Mouse (Mus musculus): ENCODE results near the gene Slc35a5. TPM values are rescaled to one million over a fixed set of nuclear protein-coding genes. Genes with fewer than 3 reads are reported as not detected.

Slc35a5 gene
- polyA plus RNA-seq, 2 experiments: 11.2 to 18.8 TPM

GRCm38 (mm10) chr16:45117200-45117599, 41.3 kb downstream of the Slc35a5 start:
- Histone ChIP-seq H3K4me3 (replicated peaks; ENCODE audit: low read length) (no peak overlapping the region), H3K9ac (ENCODE audit: low read depth, low read length, severe bottlenecking) (no peak overlapping the region), H3K27me3 (ENCODE audit: control insufficient read depth, insufficient read depth, low read length) (no peaks in the 10 kb centered on the region), H3K4me2 (replicated peaks; ENCODE audit: low read depth, low read length, severe bottlenecking) (no peak overlapping the region), H3K36me3 (ENCODE audit: control insufficient read depth, insufficient read depth, low read length) (peaks cover 16% of the 10 kb centered on the region), H3K27ac (replicated peaks; ENCODE audit: low read depth, low read length) (no peak overlapping the region), H3K4me1 (ENCODE audit: control insufficient read depth, insufficient read depth, low read length) (no peaks in the 10 kb centered on the region), H3K9me3 (ENCODE audit: control insufficient read depth, low read length) (no peaks in the 10 kb centered on the region)
- no peak for ATAC-seq (ENCODE audit: low FRiP score, low read depth)
- 91% methylated on average over 3 of the region's 3 CpGs for WGBS
- TF ChIP-seq POLR2A (IDR thresholded peaks at IDR 0.05; ENCODE audit: borderline replicate concordance, extremely low read depth, insufficient read depth, insufficient read length): no peak
- no peak for DNase-seq (ENCODE audit: low spot score)

- Histone ChIP-seq H3K4me2 (replicated peaks; ENCODE audit: low read depth, low read length, severe bottlenecking) (no peak overlapping the region), H3K4me3 (replicated peaks; ENCODE audit: low read length) (no peak overlapping the region), H3K27ac (replicated peaks; ENCODE audit: low read depth, low read length) (no peak overlapping the region), H3K36me3 (ENCODE audit: control insufficient read depth, insufficient read depth, low read length) (no peaks in the 10 kb centered on the region), H3K4me1 (ENCODE audit: control insufficient read depth, insufficient read depth, low read length) (peaks cover 4% of the 10 kb centered on the region; the same call in 1 of the 2 replicates), H3K27me3 (ENCODE audit: control insufficient read depth, insufficient read depth, low read length) (no peaks in the 10 kb centered on the region), H3K9me3 (ENCODE audit: control insufficient read depth, low read length) (no peaks in the 10 kb centered on the region), H3K9ac (ENCODE audit: low read depth, low read length, severe bottlenecking) (no peak overlapping the region)
- ATAC-seq (ENCODE audit: low FRiP score, low read depth) (peak; percentile 67), DNase-seq (ENCODE audit: low spot score) (peak; percentile 79)
- TF ChIP-seq POLR2A (IDR thresholded peaks at IDR 0.05; ENCODE audit: borderline replicate concordance, extremely low read depth, insufficient read depth, insufficient read length): no peak
- 30% methylated on average over 4 of the region's 4 CpGs for WGBS
Observed at GRCm38 (mm10) chr16:45110498-45110897, 48.0 kb downstream of the Slc35a5 start.

DNA sequence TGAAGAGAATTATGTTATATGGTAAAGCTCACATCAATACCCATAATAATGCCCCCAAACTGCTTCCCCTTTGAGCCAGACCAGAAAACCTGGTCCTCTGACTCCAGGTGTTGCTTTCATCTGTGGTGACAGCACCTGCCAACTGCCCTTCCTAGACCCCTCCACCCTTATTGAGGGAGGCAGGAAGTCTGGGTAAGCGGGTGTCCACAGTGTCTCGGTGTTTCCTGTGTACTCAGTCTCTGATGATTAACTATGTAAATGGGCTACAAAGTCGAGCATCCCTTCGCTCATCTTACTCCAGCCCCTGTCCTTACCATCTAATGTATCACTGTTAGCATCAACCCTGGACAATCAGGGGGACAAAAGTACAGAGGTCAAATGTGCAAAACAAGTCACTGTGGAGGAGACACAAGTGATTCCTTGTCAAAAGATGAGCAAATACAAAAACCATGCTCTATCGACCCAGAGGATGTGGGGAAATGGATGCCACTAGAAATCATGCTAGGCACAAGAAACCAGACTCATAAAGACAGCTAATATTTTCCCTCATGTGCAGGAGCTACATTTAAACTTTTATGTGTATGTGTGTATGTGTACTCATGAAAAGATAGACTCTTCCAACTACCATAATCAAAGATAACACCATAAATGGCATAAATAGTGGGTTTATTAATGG, 50.2 kb downstream of the Slc35a5 start:
- Histone ChIP-seq H3K4me2 (replicated peaks; ENCODE audit: low read depth, low read length, severe bottlenecking) (no peak overlapping the region), H3K27me3 (ENCODE audit: control insufficient read depth, insufficient read depth, low read length) (no peaks in the 10 kb centered on the region), H3K27ac (replicated peaks; ENCODE audit: low read depth, low read length) (no peak overlapping the region), H3K9ac (ENCODE audit: low read depth, low read length, severe bottlenecking) (no peak overlapping the region), H3K36me3 (ENCODE audit: control insufficient read depth, insufficient read depth, low read length) (no peaks in the 10 kb centered on the region), H3K9me3 (ENCODE audit: control insufficient read depth, low read length) (no peaks in the 10 kb centered on the region), H3K4me1 (ENCODE audit: control insufficient read depth, insufficient read depth, low read length) (peaks cover 4% of the 10 kb centered on the region; the same call in 1 of the 2 replicates), H3K4me3 (replicated peaks; ENCODE audit: low read length) (no peak overlapping the region)
- TF ChIP-seq POLR2A (IDR thresholded peaks at IDR 0.05; ENCODE audit: borderline replicate concordance, extremely low read depth, insufficient read depth, insufficient read length): no peak
- ATAC-seq (ENCODE audit: low FRiP score, low read depth): no peak
- no peak for DNase-seq (ENCODE audit: low spot score)
- 72% methylated on average over 5 of the region's 5 CpGs for WGBS

DNA sequence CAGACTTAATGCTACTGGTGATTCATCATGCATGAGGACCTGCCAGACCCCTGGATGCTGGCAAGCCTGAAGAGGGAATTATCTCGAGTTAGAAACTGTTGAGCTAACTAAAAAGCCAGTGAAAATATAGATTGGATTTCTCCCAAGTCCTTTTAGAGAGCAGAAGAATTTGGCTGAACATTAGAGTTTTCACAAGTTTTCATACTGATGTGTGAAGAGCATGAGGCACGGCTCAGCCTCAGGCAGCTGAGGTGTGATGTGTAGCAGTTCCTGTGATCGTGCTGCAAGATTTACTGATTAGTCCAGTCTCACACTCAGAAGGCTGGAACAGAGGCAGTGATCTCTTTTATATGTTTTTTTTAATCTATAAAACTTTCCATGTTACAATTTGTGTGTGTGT, 53.5 kb downstream of the Slc35a5 start:
- H3K27me3 ChIP-seq (ENCODE audit: control insufficient read depth, insufficient read depth, low read length): no peaks in the 10 kb centered on the region
- no peaks in the 10 kb centered on the region for H3K9me3 ChIP-seq (ENCODE audit: control insufficient read depth, low read length)
- no peak overlapping the region for H3K4me3 ChIP-seq (replicated peaks; ENCODE audit: low read length)
- ATAC-seq (ENCODE audit: low FRiP score, low read depth) (no peak), DNase-seq (ENCODE audit: low spot score) (peak; percentile 20)
- TF ChIP-seq POLR2A (IDR thresholded peaks at IDR 0.05; ENCODE audit: borderline replicate concordance, extremely low read depth, insufficient read depth, insufficient read length): no peak
- no peak overlapping the region for H3K9ac ChIP-seq (ENCODE audit: low read depth, low read length, severe bottlenecking)
- H3K27ac ChIP-seq (replicated peaks; ENCODE audit: low read depth, low read length): no peak overlapping the region
- no peaks in the 10 kb centered on the region for H3K36me3 ChIP-seq (ENCODE audit: control insufficient read depth, insufficient read depth, low read length)
- no peaks in the 10 kb centered on the region for H3K4me1 ChIP-seq (ENCODE audit: control insufficient read depth, insufficient read depth, low read length)
- WGBS: 41% methylated on average over 3 of the region's 3 CpGs
- H3K4me2 ChIP-seq (replicated peaks; ENCODE audit: low read depth, low read length, severe bottlenecking): no peak overlapping the region

- no peak overlapping the region for H3K27ac ChIP-seq (replicated peaks; ENCODE audit: low read depth, low read length)
- ATAC-seq (ENCODE audit: low FRiP score, low read depth): no peak
- H3K4me1 ChIP-seq (ENCODE audit: control insufficient read depth, insufficient read depth, low read length): peaks cover 11% of the 10 kb centered on the region
- no peaks in the 10 kb centered on the region for H3K9me3 ChIP-seq (ENCODE audit: control insufficient read depth, low read length)
- no peaks in the 10 kb centered on the region for H3K36me3 ChIP-seq (ENCODE audit: control insufficient read depth, insufficient read depth, low read length)
- H3K4me3 ChIP-seq (replicated peaks; ENCODE audit: low read length): no peak overlapping the region
- H3K9ac ChIP-seq (ENCODE audit: low read depth, low read length, severe bottlenecking): no peak overlapping the region
- 73% methylated on average over 3 of the region's 3 CpGs for whole genome bisulfite sequencing
- no peak for TF ChIP-seq POLR2A (IDR thresholded peaks at IDR 0.05; ENCODE audit: borderline replicate concordance, extremely low read depth, insufficient read depth, insufficient read length)
- H3K4me2 ChIP-seq (replicated peaks; ENCODE audit: low read depth, low read length, severe bottlenecking): no peak overlapping the region
- no peak for DNase-seq (ENCODE audit: low spot score)
- no peaks in the 10 kb centered on the region for H3K27me3 ChIP-seq (ENCODE audit: control insufficient read depth, insufficient read depth, low read length)
Observed at GRCm38 (mm10) chr16:45100892-45101291, 57.6 kb downstream of the Slc35a5 start.
